Mouse (Mus musculus) gastrocnemius, adult 2 months (tissue): ENCODE measurements around the gene Anxa9. TPM values are rescaled to one million over a fixed set of nuclear protein-coding genes. Genes with fewer than 3 reads are reported as not detected.

Experiments used
- DNase-seq: peaks from one replicate; pipeline ENCODE4 v3.0.0; 2022
- H3K27ac ChIP-seq: fragments of 200-600 bp; 2 replicates; pipeline ENCODE4 v1.8.1; 2022; ENCODE audit warnings: mild to moderate bottlenecking
- H3K4me3 ChIP-seq: fragments of 200-600 bp; 2 replicates; pipeline ENCODE4 v1.8.1; 2022; ENCODE audit warnings: mild to moderate bottlenecking, moderate library complexity
- CTCF ChIP-seq: fragments of 200-600 bp; IDR thresholded peaks from 2 replicates; pipeline ENCODE4 v1.8.1; 2022; ENCODE audit warnings: antibody characterized with exemption, mild to moderate bottlenecking, moderate library complexity
- intact Hi-C: fragments of 180-260 bp; cut with DNase I; formaldehyde crosslinking; loops from one replicate; pipeline ENCODE4 v1.15.1; 2025
- total RNA-seq, 2 experiments: library from RNA; stranded (reverse); gene quantifications; 2 replicates each; pipeline ENCODE4 v1.2.3; 2021

The Anxa9 gene
- total RNA-seq, 2 experiments from 2014 or later: not detected

DNA sequence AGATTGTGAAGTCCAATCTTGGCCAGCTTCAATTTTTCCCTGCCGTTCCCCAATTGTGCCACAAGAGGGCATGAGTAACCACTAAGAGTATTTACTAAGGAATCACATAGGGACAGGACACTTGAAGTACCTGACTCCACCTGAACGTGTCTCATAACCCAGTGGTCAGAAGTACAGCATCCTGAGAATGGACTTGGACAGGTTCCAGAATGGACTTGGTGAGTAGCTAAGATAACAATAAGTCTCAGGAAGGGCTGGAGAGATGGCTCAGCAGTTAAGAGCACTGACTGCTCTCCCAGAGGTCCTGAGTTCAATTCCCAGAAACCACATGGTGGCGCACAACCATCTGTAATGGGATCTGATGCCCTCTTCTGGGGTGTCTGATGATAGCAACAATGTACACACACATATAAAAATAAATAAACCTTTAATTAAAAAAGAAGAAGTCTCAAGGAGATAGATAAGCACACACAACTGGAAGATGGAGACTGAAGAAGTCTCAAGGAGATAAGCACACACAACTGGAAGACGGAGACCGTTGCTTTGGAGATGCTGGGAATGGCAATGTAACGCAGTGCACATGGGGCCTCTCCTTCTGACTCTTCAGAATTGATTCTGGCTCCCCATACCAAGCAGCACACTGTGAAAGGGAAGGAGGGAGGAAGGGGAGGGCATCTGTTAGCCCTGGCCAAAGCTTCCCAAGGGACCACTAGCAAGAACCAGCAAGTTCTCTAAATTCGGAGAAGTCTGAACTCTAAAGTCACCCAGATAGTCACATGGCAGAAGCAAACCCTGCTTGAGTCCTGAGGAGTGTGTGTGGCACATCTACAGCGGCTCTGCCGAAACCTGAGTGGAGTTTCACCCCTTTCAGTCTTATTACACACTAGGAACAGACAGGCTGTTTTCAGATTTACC lies 4.2 kb upstream of the Anxa9 start:
- DNase-seq: peak; percentile 72
- intact Hi-C loops: loop anchor here (2.0 kb wide), 1 partner anchor 24 kb away; no protein-coding TSS in a partner anchor
- Histone ChIP-seq H3K4me3 (no peak overlapping the region), H3K27ac (peak overlapping the region; percentile 9)
- peak; percentile 73 for TF ChIP-seq CTCF

GRCm38 (mm10) chr3:95310496-95310895 lies 3.5 kb upstream of the Anxa9 start:
- TF ChIP-seq CTCF: no peak
- no peak overlapping the region for H3K4me3 ChIP-seq
- no peak for DNase-seq
- H3K27ac ChIP-seq: no peak overlapping the region
- intact Hi-C loops: loop anchor here (2.0 kb wide), 1 partner anchor 24 kb away; no protein-coding TSS in a partner anchor

DNA sequence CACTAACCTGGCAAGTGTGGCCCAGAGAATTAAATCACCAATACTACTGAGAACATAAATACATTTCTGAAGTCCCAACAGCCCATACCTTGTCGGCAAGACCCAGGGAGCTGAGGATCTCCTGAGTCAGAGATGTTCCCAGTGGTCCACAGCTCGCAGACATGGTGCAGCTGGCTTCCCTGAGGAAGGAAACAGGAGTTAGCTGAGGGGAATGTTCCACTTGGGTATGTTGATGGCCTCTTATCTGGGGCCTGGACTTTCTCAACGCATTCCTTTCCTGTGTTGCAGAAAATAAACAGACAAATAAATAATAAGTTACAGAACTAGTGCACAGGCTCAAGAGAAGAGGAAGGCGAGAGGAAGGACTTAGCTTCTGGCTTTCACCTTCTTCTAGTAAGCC lies 732 bp downstream of the Anxa9 start:
- no peak for DNase-seq
- no peak overlapping the region for H3K27ac ChIP-seq
- no peak for TF ChIP-seq CTCF
- no peak overlapping the region for H3K4me3 ChIP-seq
- intact Hi-C loops: no loop called here

DNA sequence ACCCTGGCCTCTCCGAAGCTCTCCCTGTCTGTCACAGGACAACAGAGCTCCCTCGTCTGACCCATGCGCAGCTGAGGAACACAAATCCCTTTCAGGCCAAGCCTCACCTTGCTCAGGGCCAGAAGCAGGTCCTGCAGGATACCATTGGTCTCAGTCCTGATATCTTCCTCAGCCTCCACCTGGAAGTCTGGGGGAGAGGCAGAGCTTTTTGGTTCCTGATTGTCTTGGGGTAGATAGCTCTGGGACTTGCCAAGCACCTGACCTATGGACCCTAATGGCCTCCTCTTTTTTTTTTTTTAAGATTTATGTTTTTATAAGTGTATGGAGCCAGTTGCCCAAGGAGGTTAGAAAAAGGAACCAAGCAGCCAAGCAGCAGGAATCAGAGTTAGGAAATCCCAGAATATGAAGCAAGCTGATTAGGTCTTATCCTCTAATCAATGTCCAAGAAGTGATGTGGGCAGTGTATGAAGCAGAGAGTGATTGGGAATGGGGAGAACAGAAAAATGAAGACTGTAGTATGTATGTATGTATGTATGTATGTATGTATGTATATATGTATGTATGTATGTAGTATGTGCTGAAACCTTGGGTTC lies 5.7 kb downstream of the Anxa9 start:
- Histone ChIP-seq H3K4me3 (no peak overlapping the region), H3K27ac (no peak overlapping the region)
- DNase-seq: no peak
- intact Hi-C loops: no loop called here
- TF ChIP-seq CTCF: no peak

DNA sequence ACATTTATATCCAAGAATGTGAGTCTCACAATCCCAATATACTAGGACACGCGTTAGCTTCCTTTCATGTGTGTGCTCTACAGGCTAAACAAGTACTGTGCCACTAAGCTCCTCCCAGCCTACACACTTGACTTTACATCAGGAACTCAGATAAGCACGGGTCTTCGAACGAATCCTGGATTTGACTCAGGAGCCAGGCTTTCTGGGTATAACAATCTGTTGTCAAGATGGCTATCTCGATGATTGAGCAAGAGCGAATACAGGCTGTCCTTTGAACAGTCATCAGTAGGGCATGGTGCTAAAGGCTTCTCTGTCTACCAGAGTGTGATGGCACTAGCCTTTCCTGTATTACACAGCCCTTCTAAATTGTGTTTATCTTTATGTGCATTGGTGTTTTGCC lies 9.0 kb downstream of the Anxa9 start:
- H3K4me3 ChIP-seq: no peak overlapping the region
- no peak overlapping the region for H3K27ac ChIP-seq
- intact Hi-C loops: no loop called here
- no peak for TF ChIP-seq CTCF
- no peak for DNase-seq

DNA sequence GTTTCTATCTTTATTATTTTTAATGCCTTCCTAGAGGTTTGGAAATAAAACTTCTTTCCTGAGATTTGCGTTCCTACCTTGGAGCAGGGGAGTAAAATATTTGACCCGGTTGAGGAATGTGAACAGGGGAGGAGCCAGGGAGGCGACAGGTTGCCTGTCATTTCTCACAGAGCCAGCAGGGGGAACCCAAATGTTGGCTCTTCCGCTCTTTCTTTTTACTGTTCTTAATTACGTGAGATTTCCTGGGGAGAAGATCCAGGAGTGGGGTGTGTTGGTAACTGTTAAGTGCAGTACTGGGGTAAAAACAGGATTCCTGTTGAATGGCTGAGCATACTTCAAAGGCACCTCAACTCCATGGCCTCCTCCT lies 10.9 kb downstream of the Anxa9 start:
- no peak for DNase-seq
- TF ChIP-seq CTCF: peak; percentile 76
- no peak overlapping the region for H3K4me3 ChIP-seq
- intact Hi-C loops: no loop called here
- no peak overlapping the region for H3K27ac ChIP-seq

DNA sequence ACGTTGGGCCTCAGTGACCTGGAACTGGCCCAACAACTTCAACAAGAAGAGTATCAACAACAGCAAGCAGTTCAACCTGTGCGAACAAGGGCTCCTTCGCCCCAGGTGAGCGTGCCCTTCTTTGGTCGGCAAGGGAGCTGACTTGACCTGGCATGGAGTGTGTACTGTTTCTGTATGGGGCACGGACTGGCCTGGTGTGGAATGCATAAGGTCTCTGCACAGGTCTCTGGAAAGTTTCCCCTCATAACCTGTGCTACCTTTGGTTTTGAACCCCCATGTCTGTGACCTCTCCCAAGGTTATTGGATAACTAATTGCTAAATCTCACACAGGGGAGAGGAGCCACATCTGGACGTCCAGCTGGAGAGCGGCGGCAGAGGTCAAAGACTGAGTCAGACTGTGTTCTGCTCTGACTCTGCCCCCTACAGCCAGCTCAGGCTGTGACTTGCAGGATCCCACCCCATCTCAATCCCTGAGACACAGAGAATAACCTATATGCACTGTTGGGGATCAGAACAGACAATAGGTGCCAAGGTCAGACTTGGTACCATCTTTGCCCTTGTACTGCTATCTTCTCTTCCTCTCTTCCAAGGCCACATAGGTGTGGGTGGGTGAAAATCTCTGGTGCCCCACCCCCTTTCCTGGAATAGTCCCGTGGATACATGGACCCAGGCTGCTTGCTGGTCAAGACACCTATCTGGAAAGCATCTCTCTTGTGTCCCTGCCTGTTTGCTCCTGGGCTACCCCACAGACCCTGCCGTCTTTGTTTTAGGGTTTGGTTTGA lies 11.5 kb downstream of the Anxa9 start:
- DNase-seq: no peak
- no peak overlapping the region; the same call in 1 of the 2 replicates for H3K27ac ChIP-seq
- H3K4me3 ChIP-seq: no peak overlapping the region
- no peak for TF ChIP-seq CTCF
- intact Hi-C loops: no loop called here

DNA sequence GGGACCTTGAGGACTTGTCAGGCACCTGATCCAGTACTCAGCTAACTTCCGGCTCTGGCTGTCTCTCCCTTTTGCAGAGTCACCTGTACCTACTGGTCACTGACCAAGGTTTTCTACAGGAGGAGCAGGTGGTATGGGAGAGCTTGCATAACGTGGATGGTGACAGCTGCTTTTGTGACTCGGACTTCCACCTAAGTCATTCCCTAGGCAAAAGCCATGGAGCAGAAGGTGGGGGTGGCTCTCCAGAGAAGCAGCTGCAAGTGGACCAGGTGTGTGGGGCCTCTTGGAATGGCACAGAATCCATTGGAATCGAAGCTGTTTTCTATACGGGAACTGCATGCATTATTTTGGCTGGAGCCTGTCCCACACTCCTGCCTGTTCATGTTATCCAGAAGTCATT lies 12.3 kb downstream of the Anxa9 start:
- Histone ChIP-seq H3K4me3 (no peak overlapping the region), H3K27ac (no peak overlapping the region)
- intact Hi-C loops: no loop called here
- no peak for TF ChIP-seq CTCF
- DNase-seq: no peak

- Histone ChIP-seq H3K4me3 (no peak overlapping the region), H3K27ac (no peak overlapping the region)
- intact Hi-C loops: no loop called here
- DNase-seq: no peak
- TF ChIP-seq CTCF: no peak
Observed at GRCm38 (mm10) chr3:95294316-95294715, 12.7 kb downstream of the Anxa9 start.

DNA sequence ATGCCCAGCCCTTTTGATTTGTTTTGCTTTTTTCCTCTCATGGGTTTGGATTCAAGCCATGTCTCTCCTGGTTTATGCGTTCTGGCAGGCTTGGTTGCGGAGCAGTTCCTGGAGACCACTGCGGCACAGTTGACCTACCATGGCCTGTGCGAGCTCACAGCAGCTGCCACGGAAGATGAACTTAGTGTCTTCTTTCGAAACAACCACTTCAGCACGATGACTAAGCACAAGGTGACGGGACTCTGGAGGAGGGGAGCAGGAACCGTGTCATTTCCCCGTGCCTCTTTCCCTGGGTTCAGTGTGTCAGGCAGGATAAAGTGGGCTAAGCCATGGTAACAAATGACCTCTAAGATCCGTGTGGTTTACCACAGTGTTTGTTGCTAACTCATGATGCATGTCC lies 13.4 kb downstream of the Anxa9 start:
- intact Hi-C loops: no loop called here
- no peak for DNase-seq
- H3K4me3 ChIP-seq: no peak overlapping the region
- peak overlapping the region; percentile 6; the same call in 1 of the 2 replicates for H3K27ac ChIP-seq
- TF ChIP-seq CTCF: no peak

- Histone ChIP-seq H3K27ac (peak overlapping the region; percentile 6; the same call in 1 of the 2 replicates), H3K4me3 (no peak overlapping the region)
- no peak for TF ChIP-seq CTCF
- intact Hi-C loops: no loop called here
- DNase-seq: no peak
Observed at GRCm38 (mm10) chr3:95292899-95293298, 14.1 kb downstream of the Anxa9 start.

- DNase-seq: no peak
- Histone ChIP-seq H3K27ac (no peak overlapping the region), H3K4me3 (no peak overlapping the region)
- TF ChIP-seq CTCF: no peak
- intact Hi-C loops: no loop called here
Observed at GRCm38 (mm10) chr3:95291041-95291440, 15.9 kb downstream of the Anxa9 start.

DNA sequence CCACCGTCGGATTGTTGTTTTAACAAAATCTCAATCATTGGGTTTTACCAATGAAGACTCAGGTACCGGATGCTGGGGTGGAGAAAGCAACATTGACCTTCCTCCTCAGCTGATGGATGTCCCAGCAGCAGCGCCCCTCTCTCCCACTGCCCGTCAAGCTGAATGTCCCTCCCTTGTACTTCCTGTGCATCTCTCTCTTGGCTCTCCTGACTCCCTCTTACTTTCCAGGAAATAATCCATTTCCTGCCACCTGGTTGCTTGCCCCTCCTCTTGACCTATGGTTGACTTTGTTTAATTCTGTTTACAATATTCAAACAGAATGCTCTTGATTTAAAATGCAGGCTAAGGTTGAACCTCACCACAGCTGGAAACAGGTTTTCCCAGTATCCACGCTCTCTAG lies 16.8 kb downstream of the Anxa9 start:
- TF ChIP-seq CTCF: no peak
- intact Hi-C loops: no loop called here
- Histone ChIP-seq H3K27ac (no peak overlapping the region), H3K4me3 (no peak overlapping the region)
- DNase-seq: no peak
